Mouse (Mus musculus) liver, embryonic 14.5 days (tissue): ENCODE data around the gene Slc35f4.

Experiments
- CTCF ChIP-seq: IDR thresholded peaks from 2 replicates; pipeline ENCODE4 v1.5.1; 2016; ENCODE audit warnings: antibody characterized with exemption, low read depth, control low read depth
- EP300 ChIP-seq: IDR thresholded peaks from 2 replicates; pipeline ENCODE4 v1.6.1; 2016; ENCODE audit warnings: antibody characterized with exemption, low read depth

DNA sequence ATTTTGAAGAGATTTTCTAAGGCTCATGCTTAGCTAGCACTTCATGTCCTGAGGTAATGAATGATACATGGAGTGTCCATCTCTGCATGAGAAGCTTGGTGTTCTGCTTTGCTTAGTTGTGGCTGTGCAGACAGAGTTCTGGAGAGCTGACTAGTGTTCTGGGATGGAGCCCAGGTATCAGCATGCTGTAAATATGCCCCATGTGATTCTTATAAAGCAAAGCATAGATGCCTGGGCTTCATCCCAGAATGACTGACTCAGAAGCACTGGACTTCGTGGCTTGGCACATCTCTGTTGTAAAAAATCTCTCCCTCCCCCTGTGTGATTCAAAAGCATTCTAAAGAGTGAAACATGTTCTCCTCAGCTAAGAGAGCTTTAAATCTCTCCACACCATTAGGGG, 32.1 kb downstream of the Slc35f4 start:
- TF ChIP-seq CTCF (no peak), EP300 (no peak)
